Mouse (Mus musculus) intestine, embryonic 16.5 days (tissue): ENCODE results near the gene Gm28048. TPM values are rescaled to one million over a fixed set of nuclear protein-coding genes. Genes with fewer than 3 reads are reported as not detected.

Source experiments
- ATAC-seq: fragments of 200-750 bp; cut with Nextera tagmentation; 2 replicates; pipeline ENCODE4 v1.8.0; 2017; ENCODE audit warnings: moderate TSS enrichment, moderate library complexity
- H3K27ac ChIP-seq: fragments of 300-500 bp; sonication (generic); 2 replicates; pipeline ENCODE4 v1.5.1; 2014; ENCODE audit warnings: mild to moderate bottlenecking, low read length
- H3K27me3 ChIP-seq: fragments of 300-500 bp; sonication (generic); replicated peaks from 2 replicates; pipeline ENCODE4 v1.6.1; 2014; ENCODE audit warnings: low read length, control low read depth, mixed read lengths; ENCODE audit not compliant: control insufficient read depth, insufficient read depth
- H3K36me3 ChIP-seq: fragments of 300-500 bp; sonication (generic); 2 replicates; pipeline ENCODE4 v1.6.1; 2014; ENCODE audit warnings: low read length, control low read depth; ENCODE audit not compliant: control insufficient read depth, insufficient read depth
- H3K4me1 ChIP-seq: fragments of 300-500 bp; sonication (generic); 2 replicates; pipeline ENCODE4 v1.6.1; 2014; ENCODE audit warnings: low read length, control low read depth, mixed read lengths; ENCODE audit not compliant: control insufficient read depth, insufficient read depth
- H3K4me2 ChIP-seq: fragments of 300-500 bp; sonication (generic); 2 replicates; pipeline ENCODE4 v1.6.1; 2014; ENCODE audit warnings: low read depth, low read length, control low read depth
- H3K4me3 ChIP-seq: fragments of 300-500 bp; sonication (generic); 2 replicates; pipeline ENCODE4 v1.5.1; 2014; ENCODE audit warnings: mild to moderate bottlenecking, low read length
- H3K9ac ChIP-seq: fragments of 300-500 bp; sonication (generic); 2 replicates; pipeline ENCODE4 v1.6.1; 2014; ENCODE audit warnings: low read depth, low read length
- H3K9me3 ChIP-seq: fragments of 300-500 bp; sonication (generic); 2 replicates; pipeline ENCODE4 v1.6.1; 2016; ENCODE audit warnings: low read length, control low read depth; ENCODE audit not compliant: control insufficient read depth
- WGBS: fragments of 180-500 bp; shearing (Covaris S2); extraction: QIAGEN DNeasy Blood & Tissue Kit; methylation state at CpG from one replicate; pipeline ENCODE4 v1.1.7; 2014; 5-methylcytosine and 5-hydroxymethylcytosine counted together
- polyA plus RNA-seq: library from polyadenylated mRNA; unstranded; fragments of >200 nt; fragmentation: Nextera tagmentation; extraction: Ambion mirVana; gene quantifications from 2 replicates; pipeline ENCODE4 v1.2.1, GENCODE M21; 2015

Gm28048 gene
- polyA plus RNA-seq, 1 experiment from 2014 or later: 11.2 TPM

DNA sequence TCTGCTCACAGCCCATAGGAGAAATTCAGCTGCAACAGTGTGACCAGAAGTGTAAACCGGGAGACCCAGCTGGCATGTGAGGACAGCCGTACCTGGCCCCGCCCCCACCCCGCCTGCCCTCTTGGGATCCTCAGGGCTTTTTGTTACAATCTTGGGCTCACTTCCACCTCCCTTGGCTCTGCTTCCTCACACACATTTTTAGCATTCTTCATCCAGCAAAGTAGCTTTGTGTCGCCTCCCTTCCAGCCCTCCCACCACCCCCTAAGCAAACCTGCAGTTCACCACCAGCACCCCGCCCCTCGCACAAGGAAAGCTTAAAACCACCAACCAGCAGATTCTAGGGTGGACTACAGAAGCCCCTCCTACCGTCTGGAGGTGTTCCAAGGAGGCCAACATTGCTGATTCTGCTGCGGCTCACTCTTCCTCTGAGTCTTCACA lies 181.9 kb downstream of the Gm28048 start:
- ATAC-seq: peak; percentile 62
- H3K4me1 ChIP-seq: peaks cover 15% of the 10 kb centered on the region
- 17% methylated on average over 9 of the region's 9 CpGs for WGBS
- H3K27ac ChIP-seq: no peak overlapping the region
- no peaks in the 10 kb centered on the region for H3K36me3 ChIP-seq
- no peak overlapping the region for H3K9ac ChIP-seq
- H3K9me3 ChIP-seq: no peaks in the 10 kb centered on the region
- no peaks in the 10 kb centered on the region for H3K27me3 ChIP-seq
- peak overlapping the region; percentile 39 for H3K4me2 ChIP-seq
- no peak overlapping the region for H3K4me3 ChIP-seq

GRCm38 (mm10) chr11:22798916-22799315 lies 183.0 kb downstream of the Gm28048 start:
- no peak for ATAC-seq
- Histone ChIP-seq H3K4me3 (no peak overlapping the region), H3K9ac (no peak overlapping the region), H3K27ac (no peak overlapping the region), H3K36me3 (no peaks in the 10 kb centered on the region), H3K9me3 (no peaks in the 10 kb centered on the region), H3K27me3 (no peaks in the 10 kb centered on the region), H3K4me1 (peaks cover 15% of the 10 kb centered on the region), H3K4me2 (no peak overlapping the region)
- 71% methylated on average over 5 of the region's 5 CpGs for WGBS

DNA sequence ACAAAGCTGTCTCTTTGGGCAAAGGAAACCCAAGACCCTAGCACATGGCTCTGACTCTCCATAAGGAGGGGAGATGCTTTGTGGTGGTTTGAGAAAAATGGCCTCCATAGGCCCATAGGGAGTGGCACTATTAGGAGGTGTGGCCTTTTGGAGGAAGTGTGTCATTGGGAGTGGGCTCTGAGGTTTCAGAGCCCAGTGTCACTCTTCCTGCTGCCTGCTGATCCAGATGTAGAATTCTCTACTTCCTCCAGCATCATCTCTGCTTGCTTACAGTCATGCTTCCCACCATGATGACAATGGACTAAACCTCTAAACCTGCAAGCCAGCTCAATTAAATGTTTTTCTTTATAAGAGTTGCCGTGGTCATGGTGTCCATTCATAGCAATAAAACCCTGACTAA lies 187.2 kb downstream of the Gm28048 start:
- peaks cover 7% of the 10 kb centered on the region for H3K4me1 ChIP-seq
- WGBS: 83% methylated on average over 1 of the region's 1 CpGs
- H3K9me3 ChIP-seq: no peaks in the 10 kb centered on the region
- H3K4me2 ChIP-seq: no peak overlapping the region
- H3K36me3 ChIP-seq: no peaks in the 10 kb centered on the region
- no peaks in the 10 kb centered on the region for H3K27me3 ChIP-seq
- H3K9ac ChIP-seq: no peak overlapping the region
- ATAC-seq: no peak
- H3K4me3 ChIP-seq: no peak overlapping the region
- H3K27ac ChIP-seq: no peak overlapping the region

- Histone ChIP-seq H3K4me2 (no peak overlapping the region), H3K36me3 (no peaks in the 10 kb centered on the region), H3K9ac (no peak overlapping the region), H3K9me3 (no peaks in the 10 kb centered on the region), H3K27me3 (no peaks in the 10 kb centered on the region), H3K27ac (no peak overlapping the region), H3K4me3 (no peak overlapping the region), H3K4me1 (0 out of 2 replicates have a peak, but pooled peaks cover 5% of the 10 kb centered on the region)
- WGBS: 85% methylated on average over 1 of the region's 1 CpGs
- no peak for ATAC-seq
Measured at GRCm38 (mm10) chr11:22793881-22794203, 188.0 kb downstream of the Gm28048 start.

DNA sequence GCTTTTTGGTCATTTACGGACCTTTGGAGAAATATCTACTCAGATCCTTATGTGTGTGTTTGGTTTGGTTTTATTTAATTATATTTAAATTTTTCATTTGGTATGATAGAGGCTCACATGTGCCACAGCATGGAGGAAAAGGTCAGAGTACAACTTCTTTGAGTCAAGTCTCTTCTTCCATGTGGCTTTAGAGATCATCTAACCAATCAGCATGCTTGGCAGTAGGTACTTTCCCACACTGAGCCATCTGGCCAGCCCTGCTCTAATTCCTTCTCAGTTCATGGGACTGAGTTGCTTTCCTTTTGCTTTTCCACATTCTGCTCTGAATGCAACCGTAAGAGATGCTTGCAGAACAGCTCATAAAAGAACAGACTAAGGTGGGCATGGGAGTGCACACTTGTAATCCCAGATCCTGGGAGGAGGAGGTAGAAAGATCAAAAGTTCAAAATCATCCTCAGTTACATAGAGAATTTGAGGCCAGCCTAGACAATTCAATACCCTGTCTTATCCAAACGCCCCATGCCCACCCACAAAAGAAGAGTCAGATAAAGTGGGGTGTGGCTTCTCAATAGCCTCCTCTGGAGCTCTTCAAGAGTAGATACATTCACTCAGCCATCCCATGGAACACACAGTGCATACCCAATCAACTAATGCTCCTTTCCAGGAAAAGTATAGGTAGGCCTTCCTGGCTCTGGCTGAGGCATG lies 188.6 kb downstream of the Gm28048 start:
- no peak for ATAC-seq
- H3K9ac ChIP-seq: no peak overlapping the region
- H3K4me2 ChIP-seq: no peak overlapping the region
- H3K27me3 ChIP-seq: no peaks in the 10 kb centered on the region
- H3K27ac ChIP-seq: no peak overlapping the region
- H3K9me3 ChIP-seq: no peaks in the 10 kb centered on the region
- H3K4me1 ChIP-seq: 0 out of 2 replicates have a peak, but pooled peaks cover 5% of the 10 kb centered on the region
- H3K36me3 ChIP-seq: no peaks in the 10 kb centered on the region
- WGBS: 87% methylated on average over 3 of the region's 3 CpGs
- no peak overlapping the region for H3K4me3 ChIP-seq

DNA sequence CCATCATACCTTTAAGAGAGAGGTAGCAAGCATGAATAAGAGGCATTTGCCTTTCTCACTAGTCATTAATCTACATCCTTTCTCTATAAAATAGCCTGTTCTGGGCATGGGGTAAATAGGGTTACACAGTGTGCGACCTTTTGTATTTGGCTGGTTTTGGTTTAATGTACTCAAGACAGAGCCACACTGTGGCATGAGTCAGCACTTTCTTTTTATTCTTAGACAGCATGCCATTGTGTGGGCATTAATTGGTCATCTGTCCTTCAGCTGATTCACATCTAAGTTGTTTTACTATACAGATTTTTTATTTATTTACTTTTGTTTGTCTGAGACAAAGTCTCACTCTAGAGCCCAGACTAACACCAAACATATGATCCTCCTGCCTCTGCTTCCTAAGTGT lies 189.7 kb downstream of the Gm28048 start:
- Histone ChIP-seq H3K4me2 (no peak overlapping the region), H3K4me1 (0 out of 2 replicates have a peak, but pooled peaks cover 5% of the 10 kb centered on the region)
- WGBS: 91% methylated on average over 1 of the region's 1 CpGs

DNA sequence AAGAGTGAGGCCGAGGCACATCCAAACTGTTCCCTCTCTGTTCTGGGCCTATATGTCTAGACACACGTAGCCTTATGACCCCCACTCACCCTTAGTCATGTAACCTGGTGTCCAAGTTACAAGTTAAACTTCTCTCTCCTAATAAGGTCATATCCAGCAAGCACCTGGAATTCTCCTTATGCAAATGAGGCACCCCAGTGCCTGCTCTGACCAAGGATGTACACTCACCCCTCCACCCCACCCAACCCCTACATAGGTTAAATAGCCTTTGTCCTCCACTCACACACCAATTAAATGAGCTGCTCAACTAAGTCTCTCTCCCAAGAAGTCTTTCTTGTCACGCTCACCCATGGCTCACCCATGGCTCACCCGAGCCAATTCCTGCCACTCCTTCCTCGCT lies 190.2 kb downstream of the Gm28048 start:
- ATAC-seq: no peak
- no peak overlapping the region for H3K27ac ChIP-seq
- H3K9me3 ChIP-seq: no peaks in the 10 kb centered on the region
- 0 out of 2 replicates have a peak, but pooled peaks cover 5% of the 10 kb centered on the region for H3K4me1 ChIP-seq
- H3K9ac ChIP-seq: no peak overlapping the region
- no peak overlapping the region for H3K4me3 ChIP-seq
- H3K4me2 ChIP-seq: no peak overlapping the region
- H3K36me3 ChIP-seq: no peaks in the 10 kb centered on the region
- WGBS: 90% methylated on average over 5 of the region's 5 CpGs
- H3K27me3 ChIP-seq: no peaks in the 10 kb centered on the region

More for the DNA sequence above, 189.7 kb downstream of the Gm28048 start:
- ATAC-seq: no peak
- Histone ChIP-seq H3K9me3 (no peaks in the 10 kb centered on the region), H3K4me3 (no peak overlapping the region), H3K36me3 (no peaks in the 10 kb centered on the region), H3K27me3 (no peaks in the 10 kb centered on the region), H3K27ac (no peak overlapping the region), H3K9ac (no peak overlapping the region)

DNA sequence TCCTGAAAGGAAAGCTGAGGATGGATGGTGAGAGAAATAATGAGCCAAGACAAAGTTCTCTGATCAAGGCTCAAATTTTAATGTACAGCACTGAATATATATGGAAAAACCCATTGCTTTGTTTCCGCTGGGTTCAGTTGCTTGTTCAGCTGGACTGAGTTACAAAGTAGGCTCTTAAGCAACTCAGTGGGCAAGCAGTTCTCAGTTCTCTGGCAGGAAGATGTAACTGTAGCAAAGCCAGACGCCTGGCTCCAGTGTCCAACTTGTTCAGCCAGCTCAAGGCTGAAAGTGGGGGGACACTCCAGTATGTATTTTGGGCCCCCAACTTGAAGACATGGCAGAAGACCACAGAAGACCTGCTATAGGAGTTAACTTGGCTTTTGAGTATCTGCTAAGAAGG lies 194.1 kb downstream of the Gm28048 start:
- WGBS: 84% methylated on average over 2 of the region's 2 CpGs
- Histone ChIP-seq H3K27me3 (no peaks in the 10 kb centered on the region), H3K4me3 (no peak overlapping the region)

More for the DNA sequence above, 194.1 kb downstream of the Gm28048 start:
- H3K4me1 ChIP-seq: peaks cover 1% of the 10 kb centered on the region; the same call in 1 of the 2 replicates
- no peak overlapping the region for H3K9ac ChIP-seq
- no peaks in the 10 kb centered on the region for H3K36me3 ChIP-seq
- no peak overlapping the region for H3K27ac ChIP-seq
- no peak for ATAC-seq
- H3K9me3 ChIP-seq: no peaks in the 10 kb centered on the region
- H3K4me2 ChIP-seq: no peak overlapping the region
